Mouse (Mus musculus) layer of hippocampus, adult 9-10 months (tissue): Measurements from ENCODE around the gene Cdc34b.
"Not testable (repeated sequence)": the region's sequence is repeated elsewhere in the genome, so short reads cannot be mapped to it uniquely, and the experiment has no call there.

Experiments used
- DNase-seq: peaks from one replicate; pipeline ENCODE4 v3.0.0; 2022; ENCODE audit warnings: low spot score

The Cdc34b gene

GRCm38 (mm10) chr11:94741732-94742272 is at the start of gene Cdc34b:
Gene Cdc34b (plus strand): TSS chr11:94741782.
- no peak for DNase-seq

- not testable (repeated sequence) for DNase-seq
Measured at GRCm38 (mm10) chr11:94692502-94692901, 49.1 kb upstream of the Cdc34b start.

DNA sequence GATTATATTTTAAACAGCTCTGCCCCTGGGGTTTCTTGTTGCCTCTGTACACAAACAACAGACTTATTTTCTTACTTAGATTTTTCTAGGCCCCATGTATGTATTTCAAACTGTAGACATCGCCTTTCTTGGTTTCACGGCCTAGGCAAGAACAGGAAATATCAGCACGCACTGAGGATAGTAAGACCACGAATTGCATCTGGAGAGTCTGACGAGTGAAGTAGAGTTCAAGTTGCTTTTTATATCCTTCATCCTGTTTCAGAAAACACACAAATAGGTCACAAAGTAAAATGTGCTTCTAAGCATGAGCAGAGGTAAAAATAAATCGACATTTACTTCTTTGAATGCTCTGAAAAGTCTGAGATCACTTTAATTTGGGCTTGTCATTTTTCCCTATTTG is 46.1 kb upstream of the Cdc34b start:
- no peak for DNase-seq

DNA sequence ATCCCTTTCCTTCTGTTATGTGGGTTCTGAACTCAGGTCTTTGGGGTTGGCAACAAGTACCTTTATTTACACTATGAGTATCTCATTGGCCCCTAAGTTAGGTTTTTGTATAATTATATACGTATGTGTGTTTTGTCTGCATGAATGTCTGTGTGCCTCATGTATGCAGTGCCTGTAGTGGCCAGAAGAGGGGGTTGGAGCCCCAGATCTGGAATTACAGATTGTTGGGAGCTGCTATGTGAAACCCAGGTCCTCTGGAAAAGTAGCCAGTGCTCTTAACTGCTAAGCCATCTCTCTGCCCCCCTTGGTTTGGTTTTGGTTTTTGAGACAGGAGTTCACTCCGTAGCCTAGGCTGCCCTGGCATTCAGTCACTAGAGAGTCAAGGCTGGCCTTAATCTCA is 44.4 kb upstream of the Cdc34b start:
- no peak for DNase-seq

- no peak for DNase-seq
Measured at GRCm38 (mm10) chr11:94697703-94698464, 43.7 kb upstream of the Cdc34b start.

- no peak for DNase-seq
Measured at GRCm38 (mm10) chr11:94699399-94699798, 42.2 kb upstream of the Cdc34b start.

DNA sequence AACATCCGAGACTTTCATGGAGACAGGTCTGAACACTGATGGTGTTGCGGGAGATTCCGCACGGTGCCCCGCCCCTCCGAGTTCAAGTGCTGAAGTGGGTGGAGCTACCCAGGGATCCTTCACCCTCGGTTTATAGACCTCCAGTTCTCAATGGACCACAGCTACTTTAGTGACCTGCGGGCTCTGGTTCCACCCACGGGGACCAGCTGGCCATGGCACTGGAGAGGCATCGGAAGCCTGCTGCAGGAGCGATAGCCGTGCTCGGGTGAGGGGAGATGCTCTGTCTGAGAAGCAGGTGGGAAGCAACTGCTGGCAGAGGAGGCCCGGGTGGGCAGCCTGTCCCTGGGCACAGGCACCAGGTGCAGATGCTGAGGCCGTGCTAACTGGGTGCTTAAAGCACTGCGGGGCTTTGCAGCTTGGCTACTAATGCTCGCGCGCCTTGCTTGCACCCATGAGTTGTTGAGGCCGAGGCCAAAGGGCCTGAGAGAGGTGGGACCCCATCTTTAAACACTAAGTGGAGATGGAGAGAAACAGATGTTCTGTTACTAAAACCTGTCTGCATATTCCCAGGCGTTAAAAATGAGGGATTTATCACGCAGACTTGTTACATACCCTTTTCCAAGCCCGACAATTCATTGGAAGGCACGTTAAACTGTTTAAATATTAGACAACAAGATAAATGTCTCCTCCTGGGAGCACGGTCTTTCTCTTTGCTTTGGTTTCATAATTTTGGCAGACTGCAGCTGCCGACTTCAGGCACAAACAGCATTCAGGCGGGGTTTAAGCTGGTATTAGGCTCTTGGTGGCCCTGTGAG is 40.0 kb upstream of the Cdc34b start:
- DNase-seq = no peak

DNA sequence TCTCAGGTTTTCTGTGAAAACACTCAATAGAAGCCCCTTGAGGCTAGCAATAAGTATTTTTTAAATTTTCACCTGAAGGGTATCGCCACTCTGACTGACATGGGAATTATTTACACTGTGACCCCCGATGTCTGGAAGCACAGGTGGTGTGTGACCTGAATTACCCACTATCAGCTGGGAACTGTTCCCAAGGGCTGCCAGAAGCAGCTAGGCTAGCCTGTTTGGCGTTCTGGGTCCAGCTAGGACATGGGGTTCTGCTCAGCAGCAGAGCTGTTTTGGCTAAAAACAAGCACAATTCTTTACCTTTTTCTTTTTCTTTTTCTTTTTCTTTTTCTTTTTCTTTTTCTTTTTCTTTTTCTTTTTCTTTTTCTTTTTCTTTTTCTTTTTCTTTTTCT is 39.4 kb upstream of the Cdc34b start:
- no peak for DNase-seq

DNA sequence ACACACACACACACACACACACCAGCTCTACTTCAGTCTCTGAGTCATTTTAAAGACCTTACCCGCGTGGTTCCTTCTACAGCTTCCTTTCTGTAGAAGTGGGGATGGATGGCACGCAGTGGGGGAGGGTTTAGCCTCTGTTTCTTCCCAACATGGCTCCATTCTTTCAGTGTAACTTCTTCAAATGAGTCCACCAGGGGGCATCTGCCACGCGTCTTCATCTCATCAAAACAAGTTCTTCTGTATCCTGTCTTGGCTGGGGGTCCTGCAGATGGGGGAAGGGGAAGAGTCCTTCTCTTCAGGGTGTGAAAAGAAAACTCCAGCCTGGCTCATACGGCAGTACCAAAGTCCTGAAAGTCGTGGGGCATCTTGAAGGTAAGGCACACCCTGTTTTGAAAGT is 37.6 kb upstream of the Cdc34b start:
- no peak for DNase-seq

- no peak for DNase-seq
Measured at GRCm38 (mm10) chr11:94704472-94704871, 37.1 kb upstream of the Cdc34b start, which contains the start of gene Gm11541. Gene Gm11541 (minus strand): TSS chr11:94704499.

DNA sequence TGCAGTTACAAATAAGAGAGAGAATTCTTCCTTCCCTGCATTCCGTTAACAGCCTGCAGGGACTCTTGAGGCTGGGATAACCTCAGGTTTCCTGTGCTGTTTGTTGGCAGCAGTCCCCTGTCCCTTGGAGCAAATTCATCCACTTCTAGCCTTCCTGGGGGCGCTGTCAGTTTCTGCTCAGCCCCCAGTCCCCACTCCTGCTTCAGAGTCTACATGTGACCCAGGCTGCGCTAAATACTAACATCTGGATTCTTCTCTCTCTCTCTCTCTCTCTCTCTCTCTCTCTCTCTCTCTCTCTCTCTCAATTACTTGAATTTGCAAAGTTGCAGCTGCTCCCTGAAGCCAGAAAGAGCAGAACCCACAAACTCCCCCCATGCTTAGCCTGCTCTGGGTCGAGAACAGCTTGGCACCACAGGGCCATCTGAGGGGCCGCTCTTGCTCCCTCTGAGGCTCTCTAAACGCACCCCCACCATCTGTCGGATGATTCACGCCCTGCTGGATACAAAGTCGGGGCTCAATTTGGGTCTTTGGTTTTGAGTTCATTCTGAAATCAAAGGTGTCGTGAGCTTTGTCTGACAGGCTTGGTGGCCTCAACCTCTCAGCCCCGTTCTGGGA is 28.2 kb upstream of the Cdc34b start:
- no peak for DNase-seq

- no peak for DNase-seq
Measured at GRCm38 (mm10) chr11:94715622-94716021, 26.0 kb upstream of the Cdc34b start.

GRCm38 (mm10) chr11:94716754-94717153 is 24.8 kb upstream of the Cdc34b start:
- DNase-seq = no peak

GRCm38 (mm10) chr11:94717239-94717638 is 24.3 kb upstream of the Cdc34b start:
- DNase-seq = no peak

GRCm38 (mm10) chr11:94718113-94718909 is 23.3 kb upstream of the Cdc34b start:
- DNase-seq = no peak

- DNase-seq = no peak
Measured at GRCm38 (mm10) chr11:94719216-94719615, 22.4 kb upstream of the Cdc34b start.

DNA sequence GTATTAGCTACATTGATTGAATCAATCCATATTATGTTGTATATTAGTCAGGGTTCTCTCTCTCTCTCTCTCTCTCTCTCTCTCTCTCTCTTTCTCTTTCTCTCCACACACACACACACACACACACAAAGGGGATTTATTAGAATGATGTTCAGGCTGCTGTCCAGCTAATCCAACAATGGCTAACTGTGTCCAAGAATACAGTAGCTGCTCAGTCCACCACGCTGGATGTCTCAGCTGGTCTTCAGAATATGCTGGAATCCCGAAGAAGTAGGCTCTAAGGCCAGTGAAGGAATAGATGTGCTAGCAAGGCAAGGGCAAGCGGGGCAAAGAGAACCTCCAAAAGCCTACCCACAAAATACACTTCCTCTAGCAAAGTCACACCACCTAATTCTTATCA is 14.3 kb upstream of the Cdc34b start:
- no peak for DNase-seq

- DNase-seq = no peak
Measured at GRCm38 (mm10) chr11:94728545-94728944, 13.0 kb upstream of the Cdc34b start.

DNA sequence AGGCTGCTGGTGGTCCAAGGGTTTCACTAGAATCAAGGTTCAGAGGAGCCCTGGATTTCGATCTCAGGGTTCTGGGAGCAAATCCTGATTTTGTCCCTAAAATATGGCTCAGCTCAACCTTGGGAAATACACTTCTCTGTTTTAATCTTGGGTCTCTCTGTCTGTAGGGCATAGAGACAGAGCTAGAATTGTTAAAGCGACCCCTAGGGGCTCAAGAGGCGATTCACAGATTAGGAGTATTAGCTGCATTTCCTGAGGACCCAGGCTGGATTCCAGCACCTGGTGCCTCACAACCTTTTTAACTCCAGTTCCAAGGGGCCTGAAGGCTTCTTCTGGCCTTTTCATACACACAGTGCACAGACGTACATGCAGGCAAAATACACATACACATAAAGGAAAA is 12.0 kb upstream of the Cdc34b start:
- DNase-seq = no peak

GRCm38 (mm10) chr11:94730261-94730660 is 11.3 kb upstream of the Cdc34b start:
- DNase-seq = peak; percentile 69

GRCm38 (mm10) chr11:94731229-94731628 is 10.4 kb upstream of the Cdc34b start:
- DNase-seq = no peak

GRCm38 (mm10) chr11:94732773-94733172 is 8.8 kb upstream of the Cdc34b start:
- no peak for DNase-seq
